Mouse (Mus musculus) limb, embryonic 12.5 days (tissue): ENCODE measurements around the gene Spns1. TPM values are rescaled to one million over a fixed set of nuclear protein-coding genes. Genes with fewer than 3 reads are reported as not detected.

Source experiments
- microRNA-seq: library from miRNA; unstranded; fragments of <30 nt; microRNA quantifications from one replicate; pipeline ENCODE4, GENCODE M21; 2017
- polyA plus RNA-seq: library from polyadenylated mRNA; unstranded; fragments of >200 nt; fragmentation: Nextera tagmentation; extraction: Ambion mirVana; gene quantifications from 2 replicates; pipeline ENCODE4 v1.2.1, GENCODE M21; 2016

The Spns1 gene
- polyA plus RNA-seq, 1 experiment from 2014 or later = 57.2 TPM

Small RNA genes within 50 kb of the gene (microRNA-seq; reads per million reads assigned to microRNA genes)
- gene Mir7058 = not detected

Other genes with a start within 250 kb of the Spns1 start
- 63.6 and 72.8 TPM in 2 replicates for gene Xpo6, start 176.9 kb downstream of the Spns1 start, polyA plus RNA-seq
- 120 TPM in 2 replicates for gene Sbk1, start 104.8 kb downstream of the Spns1 start, polyA plus RNA-seq
- 2.9 and 3.2 TPM in 2 replicates for gene Lat, start 7.9 kb downstream of the Spns1 start, polyA plus RNA-seq
- gene Nfatc2ip, start 19.3 kb upstream of the Spns1 start, polyA plus RNA-seq = 2.9 and 3.2 TPM in 2 replicates
- not detected in 2 replicates for gene Cd19, start 37.4 kb upstream of the Spns1 start, polyA plus RNA-seq
- 37.1 and 37.7 TPM in 2 replicates for gene Rabep2, start 51.3 kb upstream of the Spns1 start, polyA plus RNA-seq
- 52.5 and 54.1 TPM in 2 replicates for gene Atp2a1, start 85.7 kb upstream of the Spns1 start, polyA plus RNA-seq
- 57.8 and 59.9 TPM in 2 replicates for gene Sh2b1, start 98.0 kb upstream of the Spns1 start, polyA plus RNA-seq
- gene Tufm, start 109.9 kb upstream of the Spns1 start, polyA plus RNA-seq = 137 and 140 TPM in 2 replicates
- gene Atxn2l, start 126.0 kb upstream of the Spns1 start, polyA plus RNA-seq = 59.6 and 65.8 TPM in 2 replicates
- 202 and 205 TPM in 2 replicates for gene Eif3c, start 189.0 kb upstream of the Spns1 start, polyA plus RNA-seq
- gene Apobr, start 207.5 kb upstream of the Spns1 start, polyA plus RNA-seq = 0.56 and 0.90 TPM in 2 replicates
- gene Cln3, start 208.4 kb upstream of the Spns1 start, polyA plus RNA-seq = 34.0 TPM in 2 replicates
- not detected in 2 replicates for gene Il27, start 217.5 kb upstream of the Spns1 start, polyA plus RNA-seq